Mouse (Mus musculus) E14TG2a.4 (cell line): ENCODE measurements around the gene Zfp652.

Experiments used
- H3K27me3 ChIP-seq: 2 replicates; pipeline ENCODE4 v1.6.1; 2014; ENCODE audit warnings: low read length, control low read depth; ENCODE audit not compliant: insufficient read depth
- H3K36me3 ChIP-seq: 2 replicates; pipeline ENCODE4 v1.6.1; 2014; ENCODE audit warnings: low read length, control low read depth; ENCODE audit not compliant: insufficient read depth
- H3K4me1 ChIP-seq: replicated peaks from 2 replicates; pipeline ENCODE4 v1.6.1; 2014; ENCODE audit warnings: low read depth, low read length, control low read depth
- H3K4me3 ChIP-seq: replicated peaks from 2 replicates; pipeline ENCODE4 v1.5.1; 2014; ENCODE audit warnings: mild to moderate bottlenecking, low read length
- H3K9me3 ChIP-seq: 2 replicates; pipeline ENCODE4 v1.6.1; 2014; ENCODE audit warnings: low read length, control low read depth
- CTCF ChIP-seq: conservative IDR thresholded peaks from 2 replicates; pipeline ENCODE4 v1.5.1; 2014; ENCODE audit warnings: low read length
- NANOG ChIP-seq: IDR thresholded peaks from 2 replicates; pipeline ENCODE4 v1.6.1; 2014; ENCODE audit warnings: borderline replicate concordance, low read length, mixed read lengths
- POU5F1 ChIP-seq: IDR thresholded peaks from 2 replicates; pipeline ENCODE4 v1.6.1; 2014; ENCODE audit warnings: low read length, borderline replicate concordance

Gene Zfp652

GRCm38 (mm10) chr11:95805010-95805409, 92.5 kb downstream of the Zfp652 start:
- no peak for TF ChIP-seq NANOG
- no peak for TF ChIP-seq POU5F1
- no peak for TF ChIP-seq CTCF
- H3K36me3 ChIP-seq, result no peaks in the 10 kb centered on the region

GRCm38 (mm10) chr11:95805527-95805926, 93.1 kb downstream of the Zfp652 start:
- no peak for TF ChIP-seq POU5F1
- TF ChIP-seq CTCF, result no peak
- no peak for TF ChIP-seq NANOG
- Histone ChIP-seq H3K4me1 (peaks cover 45% of the 10 kb centered on the region), H3K4me3 (peak overlapping the region; percentile 41), H3K36me3 (no peaks in the 10 kb centered on the region), H3K27me3 (no peaks in the 10 kb centered on the region), H3K9me3 (peaks cover 20% of the 10 kb centered on the region)

More at GRCm38 (mm10) chr11:95805010-95805409, 92.5 kb downstream of the Zfp652 start:
- H3K4me1 ChIP-seq, result peaks cover 40% of the 10 kb centered on the region
- H3K27me3 ChIP-seq, result 0 out of 2 replicates have a peak, but pooled peaks cover 4% of the 10 kb centered on the region
- H3K9me3 ChIP-seq, result peaks cover 20% of the 10 kb centered on the region
- H3K4me3 ChIP-seq, result peak overlapping the region; percentile 41

- Histone ChIP-seq H3K27me3 (no peaks in the 10 kb centered on the region), H3K36me3 (no peaks in the 10 kb centered on the region), H3K4me3 (no peak overlapping the region), H3K9me3 (peaks cover 20% of the 10 kb centered on the region), H3K4me1 (peaks cover 67% of the 10 kb centered on the region)
- no peak for TF ChIP-seq CTCF
- no peak for TF ChIP-seq POU5F1
- no peak for TF ChIP-seq NANOG
Measured at GRCm38 (mm10) chr11:95807884-95808283, 95.4 kb downstream of the Zfp652 start.

GRCm38 (mm10) chr11:95808448-95809011, 96.1 kb downstream of the Zfp652 start:
- Histone ChIP-seq H3K9me3 (peaks cover 18% of the 10 kb centered on the region), H3K36me3 (no peaks in the 10 kb centered on the region), H3K4me1 (peaks cover 67% of the 10 kb centered on the region), H3K27me3 (no peaks in the 10 kb centered on the region), H3K4me3 (no peak overlapping the region)
- no peak for TF ChIP-seq POU5F1

- H3K9me3 ChIP-seq, result peaks cover 18% of the 10 kb centered on the region
- TF ChIP-seq CTCF (no peak), NANOG (no peak), POU5F1 (no peak)
- peaks cover 64% of the 10 kb centered on the region for H3K4me1 ChIP-seq
Measured at GRCm38 (mm10) chr11:95809603-95810002, 97.1 kb downstream of the Zfp652 start.

GRCm38 (mm10) chr11:95810828-95811227, 98.4 kb downstream of the Zfp652 start:
- Histone ChIP-seq H3K36me3 (no peaks in the 10 kb centered on the region), H3K27me3 (no peaks in the 10 kb centered on the region), H3K4me3 (peak overlapping the region; percentile 65), H3K4me1 (peaks cover 52% of the 10 kb centered on the region), H3K9me3 (peaks cover 23% of the 10 kb centered on the region)
- TF ChIP-seq POU5F1 (no peak), CTCF (no peak), NANOG (no peak)

More at GRCm38 (mm10) chr11:95809603-95810002, 97.1 kb downstream of the Zfp652 start:
- no peaks in the 10 kb centered on the region for H3K36me3 ChIP-seq
- H3K4me3 ChIP-seq, result no peak overlapping the region
- no peaks in the 10 kb centered on the region for H3K27me3 ChIP-seq

GRCm38 (mm10) chr11:95811741-95812140, 99.3 kb downstream of the Zfp652 start:
- Histone ChIP-seq H3K4me1 (peaks cover 43% of the 10 kb centered on the region), H3K36me3 (no peaks in the 10 kb centered on the region), H3K27me3 (no peaks in the 10 kb centered on the region), H3K9me3 (peaks cover 19% of the 10 kb centered on the region), H3K4me3 (no peak overlapping the region)
- no peak for TF ChIP-seq POU5F1
- no peak for TF ChIP-seq CTCF
- no peak for TF ChIP-seq NANOG

GRCm38 (mm10) chr11:95812224-95812623, 99.8 kb downstream of the Zfp652 start:
- Histone ChIP-seq H3K4me1 (peaks cover 42% of the 10 kb centered on the region), H3K4me3 (no peak overlapping the region), H3K36me3 (no peaks in the 10 kb centered on the region), H3K9me3 (peaks cover 19% of the 10 kb centered on the region), H3K27me3 (no peaks in the 10 kb centered on the region)
- TF ChIP-seq POU5F1, result no peak
- no peak for TF ChIP-seq CTCF
- TF ChIP-seq NANOG, result no peak

GRCm38 (mm10) chr11:95814101-95814500, 101.6 kb downstream of the Zfp652 start:
- Histone ChIP-seq H3K36me3 (no peaks in the 10 kb centered on the region), H3K9me3 (peaks cover 12% of the 10 kb centered on the region), H3K4me3 (no peak overlapping the region), H3K4me1 (peaks cover 37% of the 10 kb centered on the region), H3K27me3 (no peaks in the 10 kb centered on the region)
- TF ChIP-seq CTCF, result no peak
- TF ChIP-seq NANOG, result no peak
- TF ChIP-seq POU5F1, result no peak
